Mouse (Mus musculus): ENCODE results near the gene Ripor3.

- no peak for TF ChIP-seq CTCF (IDR thresholded peaks at IDR 0.05; ENCODE audit: extremely low read depth, insufficient read length, insufficient replicate concordance, low read depth, low read length)
- TF ChIP-seq POLR2A (IDR thresholded peaks at IDR 0.05; ENCODE audit: low read depth, low read length): no peak
Observed at GRCm38 (mm10) chr2:168044681-168045287, 34.4 kb upstream of the Ripor3 start.
